Mouse (Mus musculus) embryo, embryonic 11.5 days (tissue): ENCODE results near the gene Gmfb.
"Not testable (repeated sequence)": the region's sequence is repeated elsewhere in the genome, so short reads cannot be mapped to it uniquely, and the experiment has no call there.

Source experiments
- DNase-seq: peaks from one replicate; pipeline ENCODE4 v3.0.0-alpha.2; 2012; ENCODE audit warnings: low read depth, low spot score

Gmfb gene

GRCm38 (mm10) chr14:46821873-46822716, at the start of gene Gmfb:
TSS of gene Gmfb (minus strand) at chr14:46822242.
- peak; percentile 83 for DNase-seq

DNA sequence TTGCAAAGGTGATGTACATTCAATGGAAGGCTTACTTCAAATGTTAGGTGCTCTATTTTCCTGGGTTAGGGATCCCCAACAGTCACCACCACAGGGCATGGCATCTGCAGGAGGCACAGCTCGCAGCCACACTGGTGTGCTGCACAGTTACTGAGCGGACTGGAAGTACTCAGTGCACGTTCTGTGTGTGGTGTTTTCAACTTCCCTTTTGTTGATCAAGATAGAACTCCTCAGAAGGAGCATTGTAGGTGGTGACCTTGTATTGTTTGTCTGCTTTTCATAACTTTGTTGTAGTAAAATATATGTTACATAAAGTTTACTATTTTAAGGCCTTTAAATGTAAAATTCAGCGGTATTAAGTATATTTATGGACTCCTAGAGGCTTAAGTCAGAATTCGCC, 40.9 kb upstream of the Gmfb start:
- DNase-seq = no peak

GRCm38 (mm10) chr14:46853677-46854076, 31.6 kb upstream of the Gmfb start:
- DNase-seq = no peak

GRCm38 (mm10) chr14:46849769-46850168, 27.7 kb upstream of the Gmfb start:
- no peak for DNase-seq

DNA sequence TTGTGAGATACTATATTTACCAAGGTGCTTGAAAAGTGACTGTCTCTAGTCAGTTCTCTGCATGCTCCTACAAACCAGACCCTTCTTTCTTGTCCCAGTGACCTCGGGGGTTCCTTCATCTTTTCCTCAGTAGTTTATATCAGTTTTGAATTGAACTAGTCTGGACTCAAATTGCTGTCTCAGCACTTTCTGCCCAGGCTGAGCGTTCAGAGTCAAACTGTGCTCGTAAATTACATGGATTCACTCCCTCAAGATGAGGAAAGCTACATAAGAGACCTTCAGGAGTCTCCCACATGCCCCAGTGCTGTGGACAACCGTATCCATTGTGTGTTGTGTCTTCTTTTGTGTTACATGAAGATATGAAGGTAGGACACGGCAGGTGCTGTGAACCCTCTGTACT, 26.7 kb upstream of the Gmfb start:
- no peak for DNase-seq

DNA sequence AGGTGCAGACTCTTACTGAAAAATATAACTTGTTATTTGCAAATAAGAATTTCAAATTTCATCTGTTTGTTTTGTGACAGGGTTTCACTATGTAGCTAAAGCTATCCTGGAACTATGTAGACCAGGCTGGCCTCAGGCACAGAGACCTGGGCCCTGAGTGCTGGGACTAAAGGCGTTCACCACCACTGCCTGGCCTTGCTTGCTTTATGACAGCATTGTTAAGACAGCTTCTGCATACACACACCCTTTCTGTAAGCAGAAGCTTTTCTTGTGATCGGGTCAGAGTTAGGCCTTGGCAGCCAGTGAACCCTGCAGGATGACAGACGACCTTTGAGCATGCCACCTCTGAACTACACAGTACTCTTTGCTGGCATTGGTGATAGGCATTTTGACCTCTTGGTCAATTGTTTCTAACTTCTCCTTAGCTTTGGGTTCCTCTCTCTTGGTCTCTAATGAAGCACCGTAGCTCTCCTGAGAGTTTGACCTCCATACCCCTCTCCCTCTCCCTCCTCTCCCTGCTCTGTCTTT, 26.1 kb upstream of the Gmfb start:
- no peak for DNase-seq

GRCm38 (mm10) chr14:46845706-46846105, 23.7 kb upstream of the Gmfb start:
- no peak for DNase-seq

DNA sequence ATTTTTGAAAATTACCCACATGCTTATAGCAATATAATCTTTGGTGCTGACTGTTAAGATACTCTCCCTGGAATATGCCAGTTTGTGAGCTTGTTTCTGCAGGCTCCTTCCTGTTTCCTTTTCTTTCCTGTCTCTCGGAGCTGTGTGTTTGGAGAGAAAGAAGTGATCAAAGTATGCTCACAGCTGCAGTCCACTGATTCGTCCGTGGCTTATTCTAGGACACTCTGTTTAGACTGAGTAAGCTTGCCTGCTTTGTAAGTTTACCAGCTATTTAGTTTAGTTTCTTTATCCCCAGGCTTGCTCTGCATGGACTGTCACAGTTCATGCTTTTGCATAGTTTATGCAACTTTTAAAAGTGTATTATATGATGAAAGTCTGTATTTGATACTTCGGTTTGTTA, 17.3 kb upstream of the Gmfb start:
- DNase-seq = no peak

GRCm38 (mm10) chr14:46832354-46833272, 10.6 kb upstream of the Gmfb start:
- no peak for DNase-seq

- peak; percentile 91 for DNase-seq
Measured at GRCm38 (mm10) chr14:46831837-46832333, 9.8 kb upstream of the Gmfb start, which contains the start of gene Cgrrf1. TSS of gene Cgrrf1 (plus strand) at chr14:46832125.

DNA sequence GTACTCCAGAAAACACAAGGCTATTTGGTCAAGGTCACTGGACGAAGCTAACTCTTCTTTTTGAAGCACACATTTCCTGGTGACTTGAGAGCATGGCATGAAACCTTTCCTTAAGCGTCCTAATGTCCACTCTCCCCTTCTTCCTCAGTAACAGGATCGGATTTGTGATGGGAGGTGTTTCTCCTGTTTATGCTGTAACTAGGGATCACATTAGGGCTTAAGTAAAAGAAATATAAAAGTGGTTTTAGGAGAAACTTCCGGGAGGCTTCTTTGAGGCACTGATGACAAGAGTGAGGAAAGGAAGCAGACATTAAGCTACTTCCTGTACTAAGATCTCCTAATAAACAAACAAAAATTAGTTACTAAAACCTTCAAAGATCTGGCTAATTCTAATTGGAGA, 9.3 kb upstream of the Gmfb start:
- DNase-seq = no peak

- no peak for DNase-seq
Measured at GRCm38 (mm10) chr14:46827430-46827829, 5.4 kb upstream of the Gmfb start.

DNA sequence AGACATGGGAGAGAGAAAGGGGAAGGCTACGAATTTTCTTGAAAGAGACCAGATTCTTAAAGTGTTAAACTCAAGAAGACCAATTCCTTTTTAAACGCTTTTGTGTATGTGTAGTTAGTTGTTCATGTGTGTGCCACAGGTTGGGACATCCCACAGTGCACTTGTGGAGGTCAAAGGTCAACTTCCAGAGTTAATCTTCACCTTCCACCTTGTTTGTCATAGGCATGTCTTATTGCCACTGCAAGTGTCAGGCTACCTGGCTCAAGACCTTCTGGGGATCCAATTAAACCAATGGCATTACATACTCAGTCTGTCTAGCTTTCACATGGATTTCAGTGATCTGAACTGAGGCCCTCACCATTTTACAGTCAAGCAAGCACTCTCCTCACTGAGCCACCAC, 2.0 kb upstream of the Gmfb start:
- DNase-seq = no peak

GRCm38 (mm10) chr14:46821271-46821872, 670 bp downstream of the Gmfb start:
- DNase-seq = peak; percentile 8

DNA sequence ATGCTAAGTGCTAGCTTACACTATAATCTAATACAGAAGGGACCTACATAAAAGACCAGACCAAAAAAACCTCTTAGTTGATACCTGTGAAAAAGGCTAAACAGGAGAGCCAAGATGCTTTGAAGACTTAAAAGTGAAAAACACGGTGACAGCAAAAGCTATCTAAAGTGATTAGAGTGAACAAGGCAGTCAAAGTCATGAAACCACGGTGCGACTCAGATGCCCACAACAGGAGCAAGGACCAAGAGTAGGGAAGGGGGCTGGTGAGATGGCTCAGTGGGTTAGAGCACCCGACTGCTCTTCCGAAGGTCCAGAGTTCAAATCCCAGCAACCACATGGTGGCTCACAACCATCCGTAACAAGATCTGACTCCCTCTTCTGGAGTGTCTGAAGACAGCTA, 2.1 kb downstream of the Gmfb start:
- DNase-seq = not testable (repeated sequence)

GRCm38 (mm10) chr14:46818743-46819142, 3.3 kb downstream of the Gmfb start:
- DNase-seq = no peak

GRCm38 (mm10) chr14:46816916-46817622, 5.0 kb downstream of the Gmfb start:
- DNase-seq = no peak

DNA sequence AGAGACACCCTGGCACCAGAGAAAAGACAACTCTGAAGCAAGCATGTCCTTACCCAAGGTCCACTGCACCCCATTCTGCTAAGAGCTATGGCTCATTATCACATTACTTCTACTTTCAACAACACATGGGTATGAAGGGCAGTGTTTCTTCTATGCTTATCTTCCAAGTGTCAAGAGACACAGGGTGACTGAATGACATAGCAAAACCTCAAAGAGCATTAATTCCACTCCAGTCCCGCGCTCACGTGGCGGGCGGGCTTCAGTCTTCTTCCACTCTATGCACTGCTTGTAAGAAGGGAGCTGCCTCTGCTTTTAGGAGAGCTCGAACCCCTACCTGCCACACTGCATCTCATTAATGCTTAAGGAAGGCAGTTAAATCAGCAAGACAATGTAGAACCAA, 6.4 kb downstream of the Gmfb start:
- no peak for DNase-seq

DNA sequence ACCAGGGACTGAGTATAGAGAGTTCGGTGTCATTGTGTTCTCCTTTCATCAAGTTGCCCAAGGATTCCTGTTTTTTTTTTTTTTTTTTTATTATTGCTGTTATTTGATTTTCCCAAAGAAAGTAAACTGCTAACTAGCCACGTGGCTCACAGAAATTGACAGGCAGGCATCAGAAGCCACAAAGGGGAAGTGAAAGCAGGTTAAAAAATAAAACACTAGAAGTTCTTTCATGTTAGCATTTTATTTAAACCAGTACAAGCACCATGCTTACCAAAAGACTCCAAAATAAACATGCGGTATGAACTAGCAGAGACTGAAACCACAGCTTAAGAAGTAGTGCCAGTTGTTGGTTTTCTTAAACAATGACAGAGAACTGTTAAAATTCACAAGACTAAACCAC, 14.1 kb downstream of the Gmfb start:
- no peak for DNase-seq

DNA sequence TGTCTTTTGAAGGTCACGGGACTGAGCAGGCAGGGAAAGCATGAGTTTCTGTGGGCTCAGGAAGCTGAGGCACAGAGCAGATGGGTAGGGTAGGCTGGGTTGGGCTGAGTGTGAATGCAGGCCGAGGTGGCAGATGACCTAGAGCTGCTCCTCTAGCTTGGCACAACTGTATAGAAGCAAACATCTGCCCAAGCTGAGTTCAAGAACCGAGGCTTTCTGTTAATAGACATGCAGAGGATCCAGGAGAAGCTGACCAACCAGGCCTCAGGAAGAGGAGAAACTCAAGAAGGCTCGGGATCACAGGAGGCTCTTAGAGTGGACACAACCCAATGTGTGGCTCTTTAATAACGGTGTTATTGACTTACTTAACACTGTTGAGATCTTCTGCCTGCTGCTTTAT, 15.9 kb downstream of the Gmfb start:
- no peak for DNase-seq

DNA sequence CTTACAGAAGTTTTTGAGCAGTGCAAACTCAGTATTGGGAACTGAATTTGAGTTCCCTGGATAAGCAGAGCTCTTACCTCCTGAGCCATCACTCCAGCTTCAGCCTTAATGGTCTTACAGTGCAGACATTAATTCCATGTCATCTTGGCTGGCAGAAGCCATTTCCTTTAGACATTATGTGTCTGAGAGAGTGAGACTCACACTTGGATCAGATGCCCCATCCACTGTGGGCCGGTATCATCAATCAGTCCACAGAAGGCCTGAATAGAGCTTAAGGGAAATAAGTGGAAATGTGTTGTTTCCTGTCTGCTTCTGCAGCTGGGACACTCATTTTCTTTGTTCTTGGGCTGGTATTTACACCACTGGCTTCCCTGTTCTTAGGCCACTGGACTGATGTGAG, 18.3 kb downstream of the Gmfb start:
- no peak for DNase-seq
